Mouse (Mus musculus): ENCODE measurements around the gene Lamtor2. TPM values are rescaled to one million over a fixed set of nuclear protein-coding genes. Genes with fewer than 3 reads are reported as not detected.

Lamtor2 gene
- polyA plus RNA-seq, 1 experiment from 2014 or later: 194 TPM

MicroRNAs encoded within 50 kb of the gene (microRNA counts, 519-probe panel; counts per million panel counts)
- microRNA mmu-miR-1905: not detected

Small RNA genes lying within 50 kb of the gene (microRNA-seq; reads per million reads assigned to microRNA genes)
- gene Mir1905: not detected

Other genes with a start within 250 kb of the Lamtor2 start
- gene Glmp, start 228.1 kb downstream of the Lamtor2 start, polyA plus RNA-seq (2015; fragmentation: Nextera tagmentation; extraction: Ambion mirVana): 198 and 199 TPM in 2 replicates
- gene Tmem79, start 216.9 kb downstream of the Lamtor2 start, polyA plus RNA-seq (2015; fragmentation: Nextera tagmentation; extraction: Ambion mirVana): 36.0 and 37.2 TPM in 2 replicates
- gene Smg5, start 216.8 kb downstream of the Lamtor2 start, polyA plus RNA-seq (2015; fragmentation: Nextera tagmentation; extraction: Ambion mirVana): 42.7 and 42.9 TPM in 2 replicates
- gene Paqr6, start 188.5 kb downstream of the Lamtor2 start, polyA plus RNA-seq (2015; fragmentation: Nextera tagmentation; extraction: Ambion mirVana): 16.4 and 16.9 TPM in 2 replicates
- 34.8 and 39.9 TPM in 2 replicates for gene Bglap3, start 180.3 kb downstream of the Lamtor2 start, polyA plus RNA-seq (2015; fragmentation: Nextera tagmentation; extraction: Ambion mirVana)
- 1.5 and 2.4 TPM in 2 replicates for gene Bglap2, start 174.4 kb downstream of the Lamtor2 start, polyA plus RNA-seq (2015; fragmentation: Nextera tagmentation; extraction: Ambion mirVana)
- 0.88 and 1.7 TPM in 2 replicates for gene Bglap, start 168.6 kb downstream of the Lamtor2 start, polyA plus RNA-seq (2015; fragmentation: Nextera tagmentation; extraction: Ambion mirVana)
- gene Pmf1, start 142.7 kb downstream of the Lamtor2 start, polyA plus RNA-seq (2015; fragmentation: Nextera tagmentation; extraction: Ambion mirVana): 94.9 and 106 TPM in 2 replicates
- gene Slc25a44, start 127.9 kb downstream of the Lamtor2 start, polyA plus RNA-seq (2015; fragmentation: Nextera tagmentation; extraction: Ambion mirVana): 16.5 and 17.1 TPM in 2 replicates
- gene Sema4a, start 91.9 kb downstream of the Lamtor2 start, polyA plus RNA-seq (2015; fragmentation: Nextera tagmentation; extraction: Ambion mirVana): 23.1 and 24.5 TPM in 2 replicates
- gene Lmna, start 43.1 kb downstream of the Lamtor2 start, polyA plus RNA-seq (2015; fragmentation: Nextera tagmentation; extraction: Ambion mirVana): 635 and 751 TPM in 2 replicates
- gene Mex3a, start 20.7 kb downstream of the Lamtor2 start, polyA plus RNA-seq (2015; fragmentation: Nextera tagmentation; extraction: Ambion mirVana): 17.6 and 21.0 TPM in 2 replicates
- 144 and 148 TPM in 2 replicates for gene Rab25, start 4.8 kb downstream of the Lamtor2 start, polyA plus RNA-seq (2015; fragmentation: Nextera tagmentation; extraction: Ambion mirVana)
- gene Ubqln4, start 684 bp upstream of the Lamtor2 start, polyA plus RNA-seq (2015; fragmentation: Nextera tagmentation; extraction: Ambion mirVana): 39.6 and 44.1 TPM in 2 replicates
- 347 and 365 TPM in 2 replicates for gene Ssr2, start 22.8 kb upstream of the Lamtor2 start, polyA plus RNA-seq (2015; fragmentation: Nextera tagmentation; extraction: Ambion mirVana)
- gene Arhgef2, start 52.9 kb upstream of the Lamtor2 start, polyA plus RNA-seq (2015; fragmentation: Nextera tagmentation; extraction: Ambion mirVana): 84.9 and 97.3 TPM in 2 replicates
- gene Rxfp4, start 100.1 kb upstream of the Lamtor2 start, polyA plus RNA-seq (2015; fragmentation: Nextera tagmentation; extraction: Ambion mirVana): 0.19 TPM in 1 of 2 replicates, not detected in the other
- 77.9 and 86.7 TPM in 2 replicates for gene Khdc4, start 132.7 kb upstream of the Lamtor2 start, polyA plus RNA-seq (2015; fragmentation: Nextera tagmentation; extraction: Ambion mirVana)
- gene Rit1, start 163.8 kb upstream of the Lamtor2 start, polyA plus RNA-seq (2015; fragmentation: Nextera tagmentation; extraction: Ambion mirVana): 65.7 and 65.8 TPM in 2 replicates
- gene Syt11, start 222.1 kb upstream of the Lamtor2 start, polyA plus RNA-seq (2015; fragmentation: Nextera tagmentation; extraction: Ambion mirVana): 16.9 and 17.5 TPM in 2 replicates